Mouse (Mus musculus) brown adipose tissue, adult 24 weeks (tissue): ENCODE measurements around the gene Gpr6. TPM values are rescaled to one million over a fixed set of nuclear protein-coding genes. Genes with fewer than 3 reads are reported as not detected.

Experiments
- H3K27ac ChIP-seq: fragments of 200-500 bp; replicated peaks from 2 replicates; pipeline ENCODE4 v1.5.1; 2012; ENCODE audit warnings: low read depth, mild to moderate bottlenecking, low read length
- H3K4me1 ChIP-seq: fragments of 200-500 bp; 2 replicates; pipeline ENCODE4 v1.6.1; 2012; ENCODE audit warnings: low read length, mixed read lengths; ENCODE audit not compliant: control insufficient read depth, insufficient read depth, insufficient read length
- H3K4me3 ChIP-seq: fragments of 200-500 bp; 2 replicates; pipeline ENCODE4 v1.5.1; 2012; ENCODE audit warnings: low read depth, mild to moderate bottlenecking, low read length, moderate library complexity; ENCODE audit not compliant: insufficient read depth
- polyA plus RNA-seq: library from polyadenylated mRNA; stranded (reverse); fragments of >200 nt; gene quantifications from 2 replicates; pipeline ENCODE4 v1.2.4, GENCODE M21; 2012; ENCODE audit not compliant: missing spikeins, insufficient read depth, insufficient read length

The Gpr6 gene
- not detected in 2 replicates for polyA plus RNA-seq

GRCm38 (mm10) chr10:41072116-41072515, at the start of gene Gpr6:
Gpr6 (minus strand) TSS chr10:41072285.
- no peak within 1 kb of the TSS for H3K4me3 ChIP-seq
- H3K4me1 ChIP-seq = no peaks in the 10 kb centered on the region
- H3K27ac ChIP-seq = no peak within 1 kb of the TSS

GRCm38 (mm10) chr10:41100060-41100459, 28.0 kb upstream of the Gpr6 start:
- no peak overlapping the region for H3K4me3 ChIP-seq
- H3K27ac ChIP-seq = no peak overlapping the region
- H3K4me1 ChIP-seq = no peaks in the 10 kb centered on the region

- Histone ChIP-seq H3K27ac (no peak overlapping the region), H3K4me3 (no peak overlapping the region)
These were observed 26.1 kb upstream of the Gpr6 start for GRCm38 (mm10) chr10:41098137-41098536.

GRCm38 (mm10) chr10:41088852-41089251, 16.8 kb upstream of the Gpr6 start:
- no peak overlapping the region for H3K27ac ChIP-seq
- no peaks in the 10 kb centered on the region for H3K4me1 ChIP-seq
- H3K4me3 ChIP-seq = no peak overlapping the region

More at GRCm38 (mm10) chr10:41098137-41098536, 26.1 kb upstream of the Gpr6 start:
- H3K4me1 ChIP-seq = no peaks in the 10 kb centered on the region

- Histone ChIP-seq H3K27ac (no peak overlapping the region), H3K4me3 (no peak overlapping the region), H3K4me1 (no peaks in the 10 kb centered on the region)
These were observed 389 bp downstream of the Gpr6 start for GRCm38 (mm10) chr10:41071696-41072095.

- Histone ChIP-seq H3K4me3 (no peak overlapping the region), H3K4me1 (no peaks in the 10 kb centered on the region), H3K27ac (no peak overlapping the region)
These were observed 1.1 kb downstream of the Gpr6 start for GRCm38 (mm10) chr10:41070693-41071651.

- no peak overlapping the region for H3K27ac ChIP-seq
- no peak overlapping the region for H3K4me3 ChIP-seq
- no peaks in the 10 kb centered on the region for H3K4me1 ChIP-seq
These were observed 11.7 kb downstream of the Gpr6 start for GRCm38 (mm10) chr10:41060250-41060831.

GRCm38 (mm10) chr10:41055581-41055980, 16.5 kb downstream of the Gpr6 start:
- no peak overlapping the region for H3K4me3 ChIP-seq
- no peak overlapping the region for H3K27ac ChIP-seq
- H3K4me1 ChIP-seq = no peaks in the 10 kb centered on the region

- Histone ChIP-seq H3K27ac (no peak overlapping the region), H3K4me3 (no peak overlapping the region), H3K4me1 (no peaks in the 10 kb centered on the region)
These were observed 18.1 kb downstream of the Gpr6 start for GRCm38 (mm10) chr10:41054005-41054404.

GRCm38 (mm10) chr10:41042272-41042671, 29.8 kb downstream of the Gpr6 start:
- H3K4me3 ChIP-seq = no peak overlapping the region
- H3K4me1 ChIP-seq = no peaks in the 10 kb centered on the region
- H3K27ac ChIP-seq = no peak overlapping the region

GRCm38 (mm10) chr10:41041478-41041877, 30.6 kb downstream of the Gpr6 start:
- Histone ChIP-seq H3K27ac (no peak overlapping the region), H3K4me3 (no peak overlapping the region)

GRCm38 (mm10) chr10:41040530-41041085, 31.5 kb downstream of the Gpr6 start:
- Histone ChIP-seq H3K27ac (no peak overlapping the region), H3K4me1 (no peaks in the 10 kb centered on the region), H3K4me3 (no peak overlapping the region)

More at GRCm38 (mm10) chr10:41041478-41041877, 30.6 kb downstream of the Gpr6 start:
- no peaks in the 10 kb centered on the region for H3K4me1 ChIP-seq

GRCm38 (mm10) chr10:41038476-41038875, 33.6 kb downstream of the Gpr6 start:
- no peaks in the 10 kb centered on the region for H3K4me1 ChIP-seq
- H3K4me3 ChIP-seq = no peak overlapping the region
- H3K27ac ChIP-seq = no peak overlapping the region

GRCm38 (mm10) chr10:41037722-41038121, 34.4 kb downstream of the Gpr6 start:
- no peak overlapping the region for H3K27ac ChIP-seq
- no peak overlapping the region for H3K4me3 ChIP-seq
- no peaks in the 10 kb centered on the region for H3K4me1 ChIP-seq

- Histone ChIP-seq H3K4me3 (no peak overlapping the region), H3K4me1 (no peaks in the 10 kb centered on the region), H3K27ac (no peak overlapping the region)
These were observed 39.3 kb downstream of the Gpr6 start for GRCm38 (mm10) chr10:41032811-41033210.
